Mouse (Mus musculus) neural tube, embryonic 11.5 days (tissue): ENCODE data around the gene 1810049J17Rik. TPM values are rescaled to one million over a fixed set of nuclear protein-coding genes. Genes with fewer than 3 reads are reported as not detected.

Experiments
- ATAC-seq: fragments of 200-750 bp; cut with Nextera tagmentation; 2 replicates; pipeline ENCODE4 v1.8.0; 2017; ENCODE audit warnings: moderate number of reproducible peaks, mild to moderate bottlenecking, moderate TSS enrichment, moderate library complexity; ENCODE audit not compliant: insufficient read depth, low FRiP score, low TSS enrichment
- DNase-seq: peaks from one replicate; pipeline ENCODE4 v3.0.0-alpha.2; 2015; ENCODE audit warnings: low spot score
- H3K27ac ChIP-seq: fragments of 300-500 bp; sonication (generic); 2 replicates; pipeline ENCODE4 v1.5.1; 2014; ENCODE audit warnings: low read depth, mild to moderate bottlenecking, low read length
- H3K27me3 ChIP-seq: fragments of 300-500 bp; sonication (generic); 2 replicates; pipeline ENCODE4 v1.6.1; 2014; ENCODE audit warnings: mild to moderate bottlenecking, low read length, mixed read lengths; ENCODE audit not compliant: control insufficient read depth, insufficient read depth
- H3K36me3 ChIP-seq: fragments of 300-500 bp; sonication (generic); 2 replicates; pipeline ENCODE4 v1.6.1; 2014; ENCODE audit warnings: mild to moderate bottlenecking, low read length, moderate library complexity, mixed read lengths; ENCODE audit not compliant: control insufficient read depth, insufficient read depth
- H3K4me1 ChIP-seq: fragments of 300-500 bp; sonication (generic); 2 replicates; pipeline ENCODE4 v1.6.1; 2014; ENCODE audit warnings: low read length, mixed read lengths; ENCODE audit not compliant: control insufficient read depth, insufficient read depth
- H3K4me2 ChIP-seq: fragments of 300-500 bp; sonication (generic); 2 replicates; pipeline ENCODE4 v1.6.1; 2014; ENCODE audit warnings: low read depth, mild to moderate bottlenecking, moderate library complexity
- H3K4me3 ChIP-seq: fragments of 300-500 bp; sonication (generic); 2 replicates; pipeline ENCODE4 v1.5.1; 2014; ENCODE audit warnings: low read depth, low read length
- H3K9ac ChIP-seq: fragments of 300-500 bp; sonication (generic); 2 replicates; pipeline ENCODE4 v1.6.1; 2014; ENCODE audit warnings: mild to moderate bottlenecking, low read length
- H3K9me3 ChIP-seq: fragments of 300-500 bp; sonication (generic); 2 replicates; pipeline ENCODE4 v1.6.1; 2016; ENCODE audit warnings: low read length; ENCODE audit not compliant: control insufficient read depth
- WGBS: fragments of 180-500 bp; shearing (Covaris S2); extraction: QIAGEN DNeasy Blood & Tissue Kit; methylation state at CpG from one replicate; pipeline ENCODE4 v1.1.7; 2014; 5-methylcytosine and 5-hydroxymethylcytosine counted together
- polyA plus RNA-seq: library from polyadenylated mRNA; unstranded; fragments of >200 nt; fragmentation: Nextera tagmentation; extraction: Ambion mirVana; gene quantifications from 2 replicates; pipeline ENCODE4 v1.2.1, GENCODE M21; 2014

The 1810049J17Rik gene
- polyA plus RNA-seq, 1 experiment from 2014 or later: 1.6 TPM

DNA sequence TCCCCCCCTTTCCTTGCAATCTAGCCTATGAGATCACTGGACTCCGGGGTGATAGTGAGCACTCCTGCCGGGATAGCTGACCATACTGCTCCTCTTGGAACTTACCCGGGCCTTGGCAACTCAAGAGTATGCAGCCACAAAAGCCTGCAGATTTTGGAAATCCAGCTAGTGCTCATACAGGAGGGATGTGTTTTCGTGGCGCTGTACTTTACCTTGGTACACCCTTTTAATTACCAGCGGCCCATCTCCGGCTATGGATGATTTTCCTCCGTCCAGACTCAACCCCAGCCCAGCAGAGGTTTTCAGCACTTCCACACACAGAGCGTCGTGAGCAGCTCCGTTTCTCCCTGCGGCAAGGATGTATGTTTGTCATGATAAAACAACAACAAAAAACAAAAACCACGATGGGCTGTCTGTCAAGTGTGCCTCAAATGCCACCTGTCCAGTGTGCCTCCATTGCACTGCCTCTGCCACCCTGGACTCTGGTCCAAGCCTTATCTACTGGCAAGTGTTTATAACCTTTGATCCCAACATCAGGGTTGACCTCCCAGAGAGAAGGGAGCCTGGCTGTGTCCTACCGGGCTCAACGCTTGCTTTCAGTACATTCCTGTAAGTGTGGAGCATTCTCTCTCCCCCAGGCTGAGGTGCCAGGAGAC lies 43.8 kb upstream of the 1810049J17Rik start:
- Histone ChIP-seq H3K27me3 (no peaks in the 10 kb centered on the region), H3K27ac (0 out of 2 replicates have a peak overlapping the region, but pooled peaks have one; percentile 31), H3K9me3 (no peaks in the 10 kb centered on the region), H3K9ac (no peak overlapping the region), H3K4me3 (no peak overlapping the region), H3K4me1 (peaks cover 14% of the 10 kb centered on the region), H3K36me3 (no peaks in the 10 kb centered on the region), H3K4me2 (no peak overlapping the region)
- DNase-seq (no peak), ATAC-seq (peak; percentile 10; the same call in 1 of the 2 replicates)
- WGBS: 82% methylated on average over 15 of the region's 15 CpGs

DNA sequence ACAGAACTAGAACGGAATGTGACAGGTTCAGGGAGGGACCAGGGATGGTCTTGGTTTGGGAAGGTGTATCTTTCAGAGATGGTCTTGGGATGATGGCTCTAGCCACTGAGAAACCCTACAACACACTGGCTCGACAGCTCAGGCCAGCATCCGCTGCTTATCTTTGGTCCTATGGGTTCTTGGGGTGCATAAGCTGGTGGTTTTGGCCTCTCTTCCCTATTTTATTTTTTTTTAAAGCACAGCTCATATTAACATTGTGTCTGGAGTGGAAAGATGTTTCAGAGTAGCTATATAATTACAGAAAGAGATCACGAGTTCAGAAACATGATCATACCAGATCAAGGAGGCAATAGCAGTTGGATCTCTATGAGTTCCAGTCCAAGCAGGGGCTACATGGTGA lies 42.4 kb upstream of the 1810049J17Rik start:
- H3K4me3 ChIP-seq: no peak overlapping the region
- no peak for ATAC-seq
- H3K27me3 ChIP-seq: no peaks in the 10 kb centered on the region
- no peak overlapping the region for H3K27ac ChIP-seq
- peaks cover 14% of the 10 kb centered on the region for H3K4me1 ChIP-seq
- 89% methylated on average over 4 of the region's 4 CpGs for WGBS
- no peaks in the 10 kb centered on the region for H3K36me3 ChIP-seq
- H3K9me3 ChIP-seq: no peaks in the 10 kb centered on the region
- no peak for DNase-seq
- H3K4me2 ChIP-seq: no peak overlapping the region
- no peak overlapping the region for H3K9ac ChIP-seq

DNA sequence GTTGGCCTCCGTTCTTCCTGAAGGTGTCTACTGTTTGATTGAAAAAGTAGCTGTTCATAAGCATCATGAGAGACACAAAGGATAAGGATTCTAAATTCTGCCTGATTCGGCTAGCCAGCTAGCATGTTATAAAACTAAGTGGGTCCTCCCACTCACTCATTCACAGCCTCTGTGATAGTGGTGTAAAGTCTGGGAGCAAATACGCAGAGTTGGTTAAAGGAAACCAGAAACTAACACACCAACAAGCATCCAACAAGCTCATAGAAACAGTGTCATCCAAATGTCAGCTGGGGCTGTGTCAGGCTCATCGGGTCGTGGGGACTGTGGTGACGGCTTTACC lies 41.0 kb upstream of the 1810049J17Rik start:
- no peak for ATAC-seq
- Histone ChIP-seq H3K9ac (no peak overlapping the region), H3K9me3 (no peaks in the 10 kb centered on the region), H3K36me3 (no peaks in the 10 kb centered on the region), H3K4me1 (peaks cover 12% of the 10 kb centered on the region), H3K27ac (no peak overlapping the region), H3K4me2 (no peak overlapping the region), H3K27me3 (no peaks in the 10 kb centered on the region), H3K4me3 (no peak overlapping the region)
- WGBS: 82% methylated on average over 6 of the region's 6 CpGs
- no peak for DNase-seq

DNA sequence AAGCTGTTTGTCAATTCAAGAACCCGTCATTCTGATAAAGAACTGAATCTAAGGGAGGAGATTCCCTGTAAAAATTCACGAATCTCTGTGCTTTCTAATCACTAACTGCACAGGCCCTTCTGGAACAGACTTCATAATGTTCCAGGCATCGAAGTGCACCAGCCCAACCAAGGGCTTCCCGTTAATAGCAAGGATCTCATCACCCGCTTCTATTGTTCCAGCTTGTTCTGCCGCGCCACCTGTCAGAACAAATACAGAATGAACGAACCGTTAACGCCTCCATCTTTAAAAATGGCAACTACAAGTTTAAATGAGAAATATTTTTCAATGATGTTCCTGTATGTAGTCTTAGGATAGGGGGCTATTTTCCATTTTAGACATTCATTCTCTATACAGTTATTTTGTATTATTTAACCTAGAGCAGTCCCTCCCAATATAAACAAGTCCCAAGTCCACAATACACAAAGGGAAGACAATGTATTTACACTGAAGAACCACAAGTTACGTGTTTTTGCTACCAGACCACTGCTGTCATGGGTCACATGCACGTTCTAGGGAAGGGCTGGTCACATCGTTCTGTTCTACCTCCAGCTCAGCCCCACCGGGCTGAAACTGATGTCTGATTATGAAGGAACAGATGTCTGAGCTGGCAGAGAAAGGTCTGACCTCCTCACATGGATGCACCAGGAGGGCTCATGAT lies 40.5 kb upstream of the 1810049J17Rik start:
- DNase-seq (no peak), ATAC-seq (no peak)
- Histone ChIP-seq H3K4me1 (peaks cover 12% of the 10 kb centered on the region), H3K4me2 (no peak overlapping the region), H3K27me3 (no peaks in the 10 kb centered on the region), H3K4me3 (no peak overlapping the region), H3K9ac (no peak overlapping the region), H3K9me3 (no peaks in the 10 kb centered on the region), H3K27ac (no peak overlapping the region), H3K36me3 (no peaks in the 10 kb centered on the region)
- 92% methylated on average over 14 of the region's 14 CpGs for WGBS

DNA sequence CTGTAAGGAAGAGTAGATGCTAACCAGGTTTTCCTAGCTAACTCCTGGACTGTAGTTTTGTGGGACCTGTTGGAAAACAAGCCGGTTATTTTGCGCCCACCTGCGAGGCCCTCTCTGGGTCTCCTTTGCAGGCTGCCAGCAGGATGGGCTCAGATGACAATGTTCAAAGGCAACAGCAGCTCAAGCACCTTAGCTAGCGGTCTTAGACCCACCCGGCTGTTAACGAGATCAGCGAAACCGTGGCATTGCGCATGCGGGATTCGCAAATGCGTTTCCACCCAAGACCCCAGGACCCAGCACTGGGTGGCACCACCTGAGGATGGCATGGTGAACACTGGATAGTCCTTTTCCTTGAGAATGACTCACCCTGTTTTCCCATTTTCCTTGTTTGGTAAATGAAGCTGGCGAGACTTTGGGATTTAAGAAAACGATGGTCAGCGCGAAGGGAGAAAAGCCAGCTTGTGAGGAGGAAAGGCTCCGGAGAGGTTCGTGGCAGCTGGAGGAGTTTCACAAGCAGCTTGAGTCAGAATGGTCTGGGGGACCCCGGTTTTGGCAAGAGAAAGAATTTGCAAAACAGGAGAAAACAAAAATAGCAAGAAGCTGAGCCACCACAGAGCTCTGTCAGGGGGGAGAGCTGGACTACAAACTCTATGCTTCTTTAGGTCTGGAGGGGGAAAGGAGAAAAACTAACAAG lies 39.0 kb upstream of the 1810049J17Rik start:
- Histone ChIP-seq H3K4me1 (peaks cover 4% of the 10 kb centered on the region; the same call in 1 of the 2 replicates), H3K9me3 (no peaks in the 10 kb centered on the region), H3K27ac (no peak overlapping the region), H3K9ac (no peak overlapping the region), H3K36me3 (no peaks in the 10 kb centered on the region), H3K4me3 (no peak overlapping the region), H3K4me2 (no peak overlapping the region), H3K27me3 (no peaks in the 10 kb centered on the region)
- no peak for ATAC-seq
- no peak for DNase-seq
- WGBS: 80% methylated on average over 19 of the region's 19 CpGs

DNA sequence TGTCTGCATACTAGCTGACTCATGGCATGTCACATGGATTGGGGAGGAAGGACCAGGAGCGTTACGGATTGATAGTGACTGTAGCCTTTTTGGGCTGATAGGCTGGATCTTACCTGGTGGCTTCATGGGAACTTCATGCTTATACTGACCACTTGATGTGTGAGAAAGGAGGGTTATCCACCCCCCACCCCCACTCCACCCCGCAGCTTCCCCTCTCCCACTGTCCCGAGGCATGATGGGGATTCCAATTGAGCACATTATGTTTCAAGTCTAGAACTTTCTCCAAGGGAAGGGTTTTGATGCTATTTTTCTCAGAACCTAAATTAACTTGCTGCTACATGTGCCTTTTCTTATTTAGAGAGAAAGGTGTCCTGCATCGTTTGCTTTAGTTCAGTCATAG lies 36.7 kb upstream of the 1810049J17Rik start:
- Histone ChIP-seq H3K27ac (no peak overlapping the region), H3K9ac (no peak overlapping the region), H3K9me3 (no peaks in the 10 kb centered on the region), H3K27me3 (no peaks in the 10 kb centered on the region), H3K4me3 (no peak overlapping the region), H3K4me2 (no peak overlapping the region), H3K4me1 (no peaks in the 10 kb centered on the region), H3K36me3 (no peaks in the 10 kb centered on the region)
- ATAC-seq (no peak), DNase-seq (no peak)
- WGBS: 96% methylated on average over 5 of the region's 5 CpGs

DNA sequence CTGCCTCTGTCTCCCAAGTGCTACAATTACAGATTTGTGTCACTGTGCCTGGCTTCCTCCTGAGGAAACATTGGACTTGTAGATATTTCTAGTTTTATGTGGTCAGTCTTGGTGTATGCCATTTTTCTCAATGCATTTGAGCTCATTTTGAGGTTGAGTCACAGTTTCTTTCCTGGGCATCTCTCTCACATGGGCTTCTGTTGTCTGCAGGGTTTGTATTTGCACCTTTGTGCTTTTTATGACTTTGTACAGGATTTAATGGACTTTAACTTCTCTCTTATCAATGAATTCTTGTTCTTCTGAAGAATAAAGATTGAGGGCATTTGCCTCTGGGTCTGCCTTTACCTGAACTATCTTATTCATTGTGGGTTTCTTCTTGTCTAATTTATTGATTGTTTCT lies 35.8 kb upstream of the 1810049J17Rik start:
- Histone ChIP-seq H3K27me3 (no peaks in the 10 kb centered on the region), H3K9me3 (no peaks in the 10 kb centered on the region), H3K4me3 (no peak overlapping the region), H3K36me3 (no peaks in the 10 kb centered on the region), H3K4me2 (no peak overlapping the region), H3K27ac (no peak overlapping the region), H3K9ac (no peak overlapping the region), H3K4me1 (no peaks in the 10 kb centered on the region)
- no peak for DNase-seq
- no peak for ATAC-seq

DNA sequence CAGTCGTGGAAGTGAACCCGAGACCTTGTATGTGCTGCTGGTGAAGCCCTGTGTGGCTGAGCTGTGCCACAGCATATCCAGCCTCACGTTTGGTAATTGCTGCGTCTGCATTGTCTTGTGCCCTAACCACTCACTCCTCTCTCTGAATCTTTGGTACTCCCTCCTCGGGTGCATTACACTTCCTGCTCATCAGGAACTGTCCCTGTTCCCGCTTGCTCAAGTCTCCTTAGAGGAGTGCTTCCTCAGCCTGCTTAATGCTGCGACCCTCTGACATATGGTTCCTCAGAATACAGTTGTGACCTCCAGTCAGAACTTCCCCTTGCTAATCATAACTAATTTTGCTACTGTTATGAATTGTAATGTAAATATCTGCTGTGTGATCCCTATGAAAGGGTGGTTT lies 34.2 kb upstream of the 1810049J17Rik start:
- H3K27ac ChIP-seq: no peak overlapping the region
- H3K4me1 ChIP-seq: no peaks in the 10 kb centered on the region
- no peak overlapping the region for H3K4me3 ChIP-seq
- WGBS: 89% methylated on average over 7 of the region's 7 CpGs
- H3K27me3 ChIP-seq: no peaks in the 10 kb centered on the region
- H3K36me3 ChIP-seq: 0 out of 2 replicates have a peak, but pooled peaks cover 2% of the 10 kb centered on the region
- no peak overlapping the region for H3K4me2 ChIP-seq
- no peaks in the 10 kb centered on the region for H3K9me3 ChIP-seq
- no peak for ATAC-seq
- DNase-seq: no peak
- H3K9ac ChIP-seq: no peak overlapping the region
